Mouse (Mus musculus): ENCODE data around the gene Usp44. TPM values are rescaled to one million over a fixed set of nuclear protein-coding genes. Genes with fewer than 3 reads are reported as not detected.
"Not testable (repeated sequence)": the region's sequence is repeated elsewhere in the genome, so short reads cannot be mapped to it uniquely, and the experiment has no call there.

Usp44 gene
- 0.22 and 0.23 TPM in 2 replicates for polyA plus RNA-seq (2015; fragmentation: Nextera tagmentation; extraction: Ambion mirVana)

DNA sequence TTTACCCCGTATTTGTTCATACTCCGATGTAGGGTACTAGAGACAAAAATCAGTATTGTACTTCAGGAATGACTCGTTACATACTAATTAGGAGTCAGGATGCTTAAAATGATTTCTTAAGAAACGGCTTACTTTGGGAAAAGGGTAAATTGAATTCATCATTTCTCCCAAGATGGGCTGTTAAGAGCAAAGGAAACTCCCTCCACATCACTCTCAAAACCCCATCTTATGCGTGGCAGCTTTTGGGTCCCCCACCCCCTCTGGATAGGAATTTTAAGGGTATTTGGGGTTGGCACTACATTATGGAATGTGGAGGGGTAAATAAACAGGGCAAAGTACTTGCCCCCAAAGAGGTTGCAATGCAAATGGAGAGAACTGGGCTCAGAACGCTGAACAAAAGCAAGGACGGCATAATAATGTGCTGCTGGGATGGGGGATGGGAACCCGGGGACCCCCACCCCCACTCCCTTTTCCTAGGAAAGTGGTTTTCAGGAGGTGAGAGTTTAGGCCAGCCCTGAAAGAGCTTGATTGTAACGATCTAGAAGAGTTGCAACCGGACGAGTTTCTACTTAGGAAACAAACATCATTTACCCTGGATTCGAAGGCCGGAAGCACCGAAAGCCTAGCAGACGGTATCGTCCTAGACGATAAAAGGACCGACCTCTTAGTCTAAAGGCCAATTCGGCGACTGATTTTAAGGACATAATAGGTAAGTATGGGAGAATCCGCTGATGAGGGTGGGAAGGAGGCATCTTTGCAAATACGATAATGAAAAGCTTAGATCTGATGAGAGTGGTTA is at the start of gene Usp44:
Gene Usp44 (plus strand): TSS at position 625 of the 799 bp plus-strand sequence.
- Histone ChIP-seq H3K27ac (ENCODE audit: low read depth) (no peak within 1 kb of the TSS), H3K36me3 (replicated peaks; ENCODE audit: insufficient read depth, low read length) (no peaks in the 10 kb centered on the region), H3K27me3 (ENCODE audit: insufficient read depth, low read length) (peaks cover 44% of the 10 kb centered on the region), H3K4me1 (ENCODE audit: insufficient read depth) (peaks cover 25% of the 10 kb centered on the region), H3K4me2 (ENCODE audit: low read depth, low read length) (peak within 1 kb of the TSS; percentile 100), H3K4me3 (ENCODE audit: low read depth, low read length) (peak within 1 kb of the TSS; percentile 25), H3K9me3 (ENCODE audit: low read length) (no peaks in the 10 kb centered on the region), H3K9ac (replicated peaks) (0 out of 2 replicates have a peak within 1 kb of the TSS, but pooled peaks have one; percentile 1)
- TF ChIP-seq CTCF (IDR thresholded peaks at IDR 0.05; ENCODE audit: low read depth) (no peak), EP300 (IDR thresholded peaks at IDR 0.05; ENCODE audit: low read depth) (no peak)
- DNase-seq (no peak), ATAC-seq (no peak)
- WGBS (ENCODE audit: insufficient replicate concordance): 24% methylated on average over 22 of the region's 22 CpGs

DNA sequence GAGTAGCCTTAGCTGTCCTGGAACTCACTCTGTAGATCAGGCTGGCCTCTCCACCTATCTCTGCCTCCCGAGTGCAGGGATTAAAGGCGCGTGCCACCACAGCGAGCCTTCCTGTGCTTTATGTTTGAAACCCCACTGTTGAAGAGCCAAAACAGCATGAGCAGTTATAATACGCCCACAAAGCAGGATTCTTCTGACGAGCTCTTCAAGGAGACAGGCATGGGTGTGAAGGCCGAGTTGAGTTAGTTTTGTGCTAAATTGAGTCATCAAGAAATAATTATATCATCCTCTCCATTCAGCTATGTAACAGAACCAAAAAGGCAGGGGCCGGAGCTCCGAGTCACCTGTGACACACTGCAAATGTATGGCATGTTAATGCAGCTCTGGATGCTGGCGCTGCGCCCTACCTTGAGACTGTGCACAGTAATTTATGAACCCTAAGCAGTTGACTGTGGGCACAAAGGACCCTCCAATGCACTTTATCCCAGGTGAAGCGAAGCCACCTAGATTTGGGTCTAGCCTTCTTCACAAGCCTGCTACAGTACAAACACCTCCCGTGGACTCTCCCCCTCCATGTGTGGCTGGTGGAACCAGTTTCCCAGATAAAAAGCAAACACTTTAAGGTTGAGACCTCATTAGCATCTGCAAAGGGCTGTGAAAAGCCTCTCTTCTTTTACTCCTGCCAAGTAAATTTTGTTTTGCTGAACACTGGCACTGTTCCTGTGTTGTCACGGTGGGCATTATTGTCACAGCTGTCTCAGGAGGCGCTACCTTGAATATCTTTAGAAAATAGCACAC is 47.9 kb upstream of the Usp44 start:
- no peak overlapping the region for H3K27ac ChIP-seq (ENCODE audit: low read depth)
- H3K27me3 ChIP-seq (ENCODE audit: insufficient read depth, low read length): no peaks in the 10 kb centered on the region
- H3K4me1 ChIP-seq (ENCODE audit: insufficient read depth): no peaks in the 10 kb centered on the region
- no peak overlapping the region for H3K4me2 ChIP-seq (ENCODE audit: low read depth, low read length)
- TF ChIP-seq EP300 (IDR thresholded peaks at IDR 0.05; ENCODE audit: low read depth): no peak
- TF ChIP-seq CTCF (IDR thresholded peaks at IDR 0.05; ENCODE audit: low read depth): no peak
- H3K36me3 ChIP-seq (replicated peaks; ENCODE audit: insufficient read depth, low read length): no peaks in the 10 kb centered on the region
- 79% methylated on average over 15 of the region's 15 CpGs for WGBS (ENCODE audit: insufficient replicate concordance)
- ATAC-seq (no peak), DNase-seq (no peak)
- H3K9me3 ChIP-seq (ENCODE audit: low read length): no peaks in the 10 kb centered on the region
- H3K9ac ChIP-seq (replicated peaks): no peak overlapping the region
- no peak overlapping the region for H3K4me3 ChIP-seq (ENCODE audit: low read depth, low read length)

DNA sequence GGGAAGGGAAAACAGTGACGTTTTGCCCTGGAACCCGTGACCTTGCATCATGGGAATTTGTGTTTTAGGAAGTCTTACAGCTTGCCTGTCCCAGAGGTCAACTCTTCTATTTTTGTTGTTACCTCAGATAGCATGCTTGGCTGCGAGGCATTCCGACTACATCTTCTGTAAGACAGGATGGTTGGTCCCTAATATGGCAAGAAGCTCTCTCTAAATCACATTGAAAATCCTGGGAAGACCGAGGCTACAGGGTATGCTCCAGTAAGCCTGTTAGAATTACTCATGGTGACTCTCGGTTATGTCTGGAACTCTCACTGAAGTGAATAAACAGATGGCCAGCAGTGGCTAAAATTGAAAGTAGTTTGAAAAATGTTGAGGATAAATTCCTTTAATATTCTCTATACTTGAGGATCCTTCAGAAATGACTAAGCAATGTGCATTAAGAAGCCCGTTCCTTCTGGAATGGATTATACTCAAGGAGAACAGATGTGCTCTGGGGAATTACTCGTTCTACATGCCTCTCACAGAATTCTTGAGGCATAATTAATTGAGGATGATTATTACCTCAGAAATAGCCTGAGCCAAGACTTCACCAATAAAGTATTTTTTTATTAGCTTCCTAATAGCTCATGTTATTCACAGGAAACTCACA is 31.5 kb upstream of the Usp44 start:
- H3K9ac ChIP-seq (replicated peaks): no peak overlapping the region
- ATAC-seq (no peak), DNase-seq (no peak)
- H3K9me3 ChIP-seq (ENCODE audit: low read length): no peaks in the 10 kb centered on the region
- 73% methylated on average over 8 of the region's 8 CpGs for WGBS (ENCODE audit: insufficient replicate concordance)
- no peak overlapping the region for H3K4me2 ChIP-seq (ENCODE audit: low read depth, low read length)
- no peaks in the 10 kb centered on the region for H3K27me3 ChIP-seq (ENCODE audit: insufficient read depth, low read length)
- H3K27ac ChIP-seq (ENCODE audit: low read depth): no peak overlapping the region
- H3K36me3 ChIP-seq (replicated peaks; ENCODE audit: insufficient read depth, low read length): no peaks in the 10 kb centered on the region
- TF ChIP-seq CTCF (IDR thresholded peaks at IDR 0.05; ENCODE audit: low read depth): no peak
- no peak for TF ChIP-seq EP300 (IDR thresholded peaks at IDR 0.05; ENCODE audit: low read depth)
- no peak overlapping the region for H3K4me3 ChIP-seq (ENCODE audit: low read depth, low read length)
- H3K4me1 ChIP-seq (ENCODE audit: insufficient read depth): no peaks in the 10 kb centered on the region

DNA sequence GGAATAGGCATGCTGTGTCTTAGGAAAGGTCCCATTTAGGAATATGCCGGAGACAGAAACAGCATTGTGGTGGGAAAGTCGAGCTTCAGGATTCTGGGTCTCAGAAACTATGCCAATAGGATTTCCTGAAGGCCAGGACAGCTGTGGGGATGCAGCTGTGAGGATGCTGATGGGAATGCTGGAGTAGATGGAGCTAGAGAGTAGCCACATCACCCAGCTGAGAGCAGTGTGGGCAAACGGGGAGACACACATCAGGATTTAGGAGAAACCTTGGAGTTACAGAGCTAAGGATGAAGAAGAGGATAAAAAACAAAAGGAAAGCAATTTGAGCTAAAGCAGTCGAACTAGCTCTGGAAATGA is 31.0 kb upstream of the Usp44 start:
- H3K9ac ChIP-seq (replicated peaks): no peak overlapping the region
- H3K36me3 ChIP-seq (replicated peaks; ENCODE audit: insufficient read depth, low read length): no peaks in the 10 kb centered on the region
- ATAC-seq (no peak), DNase-seq (no peak)
- H3K4me3 ChIP-seq (ENCODE audit: low read depth, low read length): no peak overlapping the region
- TF ChIP-seq EP300 (IDR thresholded peaks at IDR 0.05; ENCODE audit: low read depth): no peak
- no peak for TF ChIP-seq CTCF (IDR thresholded peaks at IDR 0.05; ENCODE audit: low read depth)
- H3K27ac ChIP-seq (ENCODE audit: low read depth): no peak overlapping the region
- WGBS (ENCODE audit: insufficient replicate concordance): 67% methylated on average over 4 of the region's 4 CpGs
- H3K4me1 ChIP-seq (ENCODE audit: insufficient read depth): no peaks in the 10 kb centered on the region
- H3K27me3 ChIP-seq (ENCODE audit: insufficient read depth, low read length): no peaks in the 10 kb centered on the region
- H3K9me3 ChIP-seq (ENCODE audit: low read length): no peaks in the 10 kb centered on the region
- no peak overlapping the region for H3K4me2 ChIP-seq (ENCODE audit: low read depth, low read length)

DNA sequence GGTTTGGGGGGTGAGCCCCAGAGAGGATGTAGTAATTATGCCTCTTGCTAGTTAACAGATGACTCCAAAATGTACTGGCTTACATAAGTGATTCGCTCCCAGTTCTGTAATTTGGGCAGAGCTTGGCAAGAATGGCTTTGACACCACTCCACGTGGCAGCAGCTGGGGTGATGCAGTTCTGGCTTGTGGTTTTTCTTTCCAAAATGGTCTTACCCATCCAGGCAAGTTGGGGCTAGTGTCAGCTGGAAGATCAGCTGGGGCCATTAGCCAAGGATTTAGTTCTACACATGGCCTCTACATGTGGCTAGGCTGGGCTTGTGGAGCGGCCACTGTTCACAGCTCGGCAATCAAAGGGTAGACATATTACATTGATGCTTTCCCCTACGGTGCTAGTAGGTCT is 30.5 kb upstream of the Usp44 start:
- Histone ChIP-seq H3K9me3 (ENCODE audit: low read length) (no peaks in the 10 kb centered on the region), H3K36me3 (replicated peaks; ENCODE audit: insufficient read depth, low read length) (no peaks in the 10 kb centered on the region), H3K27ac (ENCODE audit: low read depth) (no peak overlapping the region), H3K4me3 (ENCODE audit: low read depth, low read length) (no peak overlapping the region), H3K27me3 (ENCODE audit: insufficient read depth, low read length) (no peaks in the 10 kb centered on the region), H3K9ac (replicated peaks) (no peak overlapping the region), H3K4me1 (ENCODE audit: insufficient read depth) (no peaks in the 10 kb centered on the region), H3K4me2 (ENCODE audit: low read depth, low read length) (no peak overlapping the region)
- no peak for TF ChIP-seq CTCF (IDR thresholded peaks at IDR 0.05; ENCODE audit: low read depth)
- TF ChIP-seq EP300 (IDR thresholded peaks at IDR 0.05; ENCODE audit: low read depth): no peak
- ATAC-seq: no peak
- WGBS (ENCODE audit: insufficient replicate concordance): 77% methylated on average over 5 of the region's 5 CpGs
- no peak for DNase-seq

DNA sequence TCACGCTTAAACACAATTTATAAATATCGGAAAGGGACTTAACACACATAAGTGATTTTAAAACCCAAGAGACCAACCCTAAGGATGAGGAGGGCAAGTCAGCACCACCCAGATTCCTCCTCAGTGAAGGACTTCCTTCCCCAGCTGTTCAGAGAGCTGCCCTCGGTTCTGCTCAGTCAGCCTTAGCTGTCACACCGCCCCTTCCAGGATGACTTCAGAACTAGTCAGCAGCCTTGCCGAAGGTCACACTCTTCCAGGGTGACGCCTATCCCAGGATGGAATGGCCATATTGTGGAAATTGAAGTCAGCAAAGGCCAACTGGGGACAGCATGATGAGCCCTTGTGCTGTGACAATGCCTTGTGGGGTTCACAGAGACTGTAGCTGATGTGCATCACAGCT is 28.2 kb upstream of the Usp44 start:
- no peak overlapping the region for H3K27ac ChIP-seq (ENCODE audit: low read depth)
- no peak overlapping the region for H3K9ac ChIP-seq (replicated peaks)
- ATAC-seq (no peak), DNase-seq (no peak)
- no peaks in the 10 kb centered on the region for H3K4me1 ChIP-seq (ENCODE audit: insufficient read depth)
- 50% methylated on average over 6 of the region's 6 CpGs for WGBS (ENCODE audit: insufficient replicate concordance)
- no peaks in the 10 kb centered on the region for H3K27me3 ChIP-seq (ENCODE audit: insufficient read depth, low read length)
- H3K9me3 ChIP-seq (ENCODE audit: low read length): no peaks in the 10 kb centered on the region
- no peak overlapping the region for H3K4me3 ChIP-seq (ENCODE audit: low read depth, low read length)
- no peak overlapping the region for H3K4me2 ChIP-seq (ENCODE audit: low read depth, low read length)
- no peaks in the 10 kb centered on the region for H3K36me3 ChIP-seq (replicated peaks; ENCODE audit: insufficient read depth, low read length)
- no peak for TF ChIP-seq CTCF (IDR thresholded peaks at IDR 0.05; ENCODE audit: low read depth)
- TF ChIP-seq EP300 (IDR thresholded peaks at IDR 0.05; ENCODE audit: low read depth): no peak

DNA sequence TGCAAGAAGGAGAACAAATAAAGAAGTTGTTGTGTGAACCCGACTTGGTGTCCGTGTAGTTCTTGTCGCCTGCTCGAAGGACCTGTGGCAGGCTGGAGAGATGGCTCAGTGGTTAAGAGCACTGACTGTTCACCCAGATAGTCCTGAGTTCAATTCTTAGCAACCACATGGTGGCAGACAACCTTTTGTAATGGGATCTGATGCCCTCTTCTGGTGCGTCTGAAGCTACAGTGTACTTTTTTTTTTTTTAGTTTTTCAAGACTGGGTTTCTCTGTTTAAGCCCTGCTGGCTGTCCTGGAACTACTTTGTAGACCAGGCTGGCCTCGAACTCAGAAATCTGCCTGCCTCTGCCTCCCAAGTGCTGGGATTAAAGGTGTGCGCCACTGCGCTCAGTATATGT is 21.9 kb upstream of the Usp44 start:
- not testable (repeated sequence) for H3K4me3 ChIP-seq (ENCODE audit: low read depth, low read length); H3K27me3 ChIP-seq (ENCODE audit: insufficient read depth, low read length); H3K4me1 ChIP-seq (ENCODE audit: insufficient read depth); H3K27ac ChIP-seq (ENCODE audit: low read depth); H3K4me2 ChIP-seq (ENCODE audit: low read depth, low read length); H3K36me3 ChIP-seq (replicated peaks; ENCODE audit: insufficient read depth, low read length); H3K9me3 ChIP-seq (ENCODE audit: low read length); ATAC-seq; DNase-seq; H3K9ac ChIP-seq (replicated peaks)
- 87% methylated on average over 8 of the region's 8 CpGs for WGBS (ENCODE audit: insufficient replicate concordance)
